Comparison of ENCODE assay signal across 8 mouse cellular contexts in genomic region chr16:10640041-10640440, GRCm38 (mm10).
A peak's percentile ranks its signal among the peaks of the same experiment; 100 is the strongest.
DNase-seq lines count a peak whose midpoint lies in the region; ATAC-seq lines count a peak whose summit lies in the region.

No protein-coding gene starts in this region.

- H3K4me3 ChIP-seq in forebrain, embryonic 10.5 days: no peak overlapping the region
- no peak overlapping the region for H3K4me3 ChIP-seq in forebrain, embryonic 12.5 days (replicated peaks)
- H3K4me3 ChIP-seq in intestine, embryonic 14.5 days (ENCODE audit: low read depth, low read length): no peak overlapping the region
- no peak overlapping the region for H3K4me3 ChIP-seq in limb, embryonic 11.5 days (ENCODE audit: low read depth, low read length)

- H3K36me3 ChIP-seq in forebrain, embryonic 10.5 days (replicated peaks): no peaks in the 10 kb centered on the region
- H3K36me3 ChIP-seq in forebrain, embryonic 12.5 days (replicated peaks): no peaks in the 10 kb centered on the region
- no peaks in the 10 kb centered on the region for H3K36me3 ChIP-seq in intestine, embryonic 14.5 days (ENCODE audit: control insufficient read depth, insufficient read depth, low read length)
- no peaks in the 10 kb centered on the region for H3K36me3 ChIP-seq in limb, embryonic 11.5 days (ENCODE audit: control insufficient read depth, insufficient read depth, low read length)

- DNase-seq in forebrain, embryonic 10.5 days (ENCODE audit: extremely low spot score, low spot score): peak; percentile 73
- peak; percentile 93 for DNase-seq in cerebellum, postnatal 10 days
- DNase-seq in gastrocnemius, adult 8-10 months (ENCODE audit: low spot score in 2 of 2): peak; percentile 57 to 68
- peak; percentile 92 for DNase-seq in intestine, embryonic 14.5 days (ENCODE audit: low spot score)
- peak; percentile 88 for DNase-seq in limb, embryonic 11.5 days (ENCODE audit: low spot score)
- DNase-seq in spleen, postnatal 14 days (ENCODE audit: low spot score in 2 of 2): peak; percentile 49 to 71

- no peak overlapping the region for H3K4me2 ChIP-seq in forebrain, embryonic 12.5 days
- H3K4me2 ChIP-seq in intestine, embryonic 14.5 days (ENCODE audit: low read length): no peak overlapping the region
- no peak overlapping the region for H3K4me2 ChIP-seq in limb, embryonic 11.5 days (ENCODE audit: low read depth, severe bottlenecking)

- peaks cover 5% of the 10 kb centered on the region; the same call in 1 of the 2 replicates for H3K4me1 ChIP-seq in forebrain, embryonic 10.5 days
- H3K4me1 ChIP-seq in forebrain, embryonic 12.5 days: no peaks in the 10 kb centered on the region
- H3K4me1 ChIP-seq in intestine, embryonic 14.5 days (replicated peaks; ENCODE audit: control insufficient read depth, insufficient read depth, low read length): peaks cover 3% of the 10 kb centered on the region; the same call in 1 of the 2 replicates
- peaks cover 12% of the 10 kb centered on the region; the same call in 1 of the 2 replicates for H3K4me1 ChIP-seq in limb, embryonic 11.5 days (ENCODE audit: control insufficient read depth, insufficient read depth, low read length)

- no peaks in the 10 kb centered on the region for H3K9me3 ChIP-seq in forebrain, embryonic 10.5 days
- no peaks in the 10 kb centered on the region for H3K9me3 ChIP-seq in forebrain, embryonic 12.5 days
- no peaks in the 10 kb centered on the region for H3K9me3 ChIP-seq in intestine, embryonic 14.5 days (ENCODE audit: control insufficient read depth, low read length)
- no peaks in the 10 kb centered on the region for H3K9me3 ChIP-seq in limb, embryonic 11.5 days (ENCODE audit: control insufficient read depth, low read length)

- H3K9ac ChIP-seq in forebrain, embryonic 12.5 days: no peak overlapping the region
- no peak overlapping the region for H3K9ac ChIP-seq in intestine, embryonic 14.5 days (ENCODE audit: low read length)
- H3K9ac ChIP-seq in limb, embryonic 11.5 days (ENCODE audit: low read length): no peak overlapping the region

- WGBS in forebrain, embryonic 10.5 days: 13% methylated on average over 5 of the region's 5 CpGs
- 4% methylated on average over 5 of the region's 5 CpGs for WGBS in forebrain, embryonic 12.5 days
- 3% methylated on average over 5 of the region's 5 CpGs for WGBS in intestine, embryonic 14.5 days
- WGBS in limb, embryonic 11.5 days: 6% methylated on average over 5 of the region's 5 CpGs

- H3K27me3 ChIP-seq in forebrain, embryonic 10.5 days (ENCODE audit: poor library complexity, severe bottlenecking): no peaks in the 10 kb centered on the region
- H3K27me3 ChIP-seq in forebrain, embryonic 12.5 days: no peaks in the 10 kb centered on the region
- H3K27me3 ChIP-seq in intestine, embryonic 14.5 days (replicated peaks; ENCODE audit: control insufficient read depth, insufficient read depth, low read length): no peaks in the 10 kb centered on the region
- H3K27me3 ChIP-seq in limb, embryonic 11.5 days (ENCODE audit: control insufficient read depth, insufficient read depth, low read length): no peaks in the 10 kb centered on the region

- ATAC-seq in forebrain, embryonic 12.5 days (ENCODE audit: low FRiP score): no peak; the same call in 1 of the 2 replicates
- 0 out of 2 replicates have a peak, but pooled peaks have one; percentile 41 for ATAC-seq in intestine, embryonic 14.5 days (replicated peaks; ENCODE audit: low FRiP score, low TSS enrichment, low read depth)
- peak; percentile 32; the same call in 1 of the 2 replicates for ATAC-seq in limb, embryonic 11.5 days (ENCODE audit: insufficient number of reproducible peaks, low FRiP score, low TSS enrichment, low read depth)
- peak; percentile 61 for ATAC-seq in monocyte, adult 5-6 weeks (replicated peaks; ENCODE audit: insufficient number of reproducible peaks, low FRiP score, low TSS enrichment, poor library complexity, severe bottlenecking)

- no peak overlapping the region for H3K27ac ChIP-seq in forebrain, embryonic 10.5 days
- no peak overlapping the region for H3K27ac ChIP-seq in forebrain, embryonic 12.5 days
- no peak overlapping the region for H3K27ac ChIP-seq in intestine, embryonic 14.5 days (ENCODE audit: low read depth)
- H3K27ac ChIP-seq in limb, embryonic 11.5 days (replicated peaks; ENCODE audit: low read depth, low read length): no peak overlapping the region
